Mouse (Mus musculus) liver, embryonic 14.5 days (tissue): ENCODE measurements around the gene Lsp1. TPM values are rescaled to one million over a fixed set of nuclear protein-coding genes. Genes with fewer than 3 reads are reported as not detected.

Source experiments
- ATAC-seq: fragments of 200-750 bp; cut with Nextera tagmentation; 2 replicates; pipeline ENCODE4 v1.8.0; 2017; ENCODE audit warnings: moderate number of reproducible peaks, mild to moderate bottlenecking, moderate library complexity; ENCODE audit not compliant: insufficient read depth
- DNase-seq, 3 experiments: peaks; one replicate each; pipeline ENCODE4 v3.0.0-alpha.2; 2012 to 2013; ENCODE audit warnings: low read depth in 3 of 3, low spot score in 3 of 3
- H3K27ac ChIP-seq: fragments of 300-500 bp; sonication (generic); 2 replicates; pipeline ENCODE4 v1.5.1; 2014; ENCODE audit warnings: moderate library complexity, mild to moderate bottlenecking, control low read depth, inconsistent platforms
- H3K27me3 ChIP-seq: fragments of 300-500 bp; sonication (generic); 2 replicates; pipeline ENCODE4 v1.6.1; 2014; ENCODE audit warnings: mild to moderate bottlenecking, low read length, moderate library complexity; ENCODE audit not compliant: control insufficient read depth, insufficient read depth
- H3K36me3 ChIP-seq: fragments of 300-500 bp; sonication (generic); replicated peaks from 2 replicates; pipeline ENCODE4 v1.6.1; 2014; ENCODE audit warnings: low read depth; ENCODE audit not compliant: control insufficient read depth, insufficient read depth
- H3K4me1 ChIP-seq, 2 experiments: fragments of 200-500 bp in 1 of 2; fragments of 300-500 bp in 1 of 2; sonication (generic) in 1 of 2; replicated peaks; 2 replicates each; pipeline ENCODE4 v1.6.1; 2012 to 2014; ENCODE audit warnings: antibody characterized with exemption in 1 of 2, inconsistent platforms in 1 of 2, low read length in 1 of 2; ENCODE audit not compliant: control insufficient read depth in 2 of 2, insufficient read depth in 2 of 2
- H3K4me2 ChIP-seq: fragments of 300-500 bp; sonication (generic); 2 replicates; pipeline ENCODE4 v1.6.1; 2014; ENCODE audit warnings: low read depth, mild to moderate bottlenecking, control low read depth, moderate library complexity
- H3K4me3 ChIP-seq, 2 experiments: fragments of 200-500 bp in 1 of 2; fragments of 300-500 bp in 1 of 2; sonication (generic) in 1 of 2; 2 replicates each; pipeline ENCODE4 v1.5.1; 2012 to 2014; ENCODE audit warnings: low read depth in 2 of 2, low read length in 2 of 2, mild to moderate bottlenecking in 2 of 2, control low read depth in 1 of 2, inconsistent platforms in 1 of 2, moderate library complexity in 1 of 2; ENCODE audit not compliant: insufficient read depth in 1 of 2
- H3K9ac ChIP-seq: fragments of 300-500 bp; sonication (generic); replicated peaks from 2 replicates; pipeline ENCODE4 v1.6.1; 2014; ENCODE audit warnings: mild to moderate bottlenecking, control low read depth, moderate library complexity
- H3K9me3 ChIP-seq: fragments of 300-500 bp; sonication (generic); 2 replicates; pipeline ENCODE4 v1.6.1; 2016; ENCODE audit warnings: low read length, mixed read lengths; ENCODE audit not compliant: control insufficient read depth
- CTCF ChIP-seq: IDR thresholded peaks from 2 replicates; pipeline ENCODE4 v1.5.1; 2016; ENCODE audit warnings: antibody characterized with exemption, low read depth, control low read depth
- EP300 ChIP-seq: IDR thresholded peaks from 2 replicates; pipeline ENCODE4 v1.6.1; 2016; ENCODE audit warnings: antibody characterized with exemption, low read depth
- WGBS: fragments of 180-500 bp; shearing (Covaris S2); extraction: QIAGEN DNeasy Blood & Tissue Kit; methylation state at CpG from one replicate; pipeline ENCODE4 v1.1.7; 2014; ENCODE audit not compliant: insufficient replicate concordance; 5-methylcytosine and 5-hydroxymethylcytosine counted together
- polyA plus RNA-seq, 2 experiments: library from polyadenylated mRNA; depleted of rRNA in 1 of 2; stranded (reverse) in 1 of 2; unstranded in 1 of 2; fragments of >200 nt; fragmentation: Nextera tagmentation in 1 of 2; extraction: Ambion mirVana in 1 of 2; gene quantifications; 2 replicates each; pipeline versions ENCODE4 v1.2.1 to v1.2.3; 2012 to 2014

The Lsp1 gene
- polyA plus RNA-seq, 2 experiments, result 13.3 to 15.2 TPM

GRCm38 (mm10) chr7:142437324-142437723 lies 23.3 kb upstream of the Lsp1 start:
- Histone ChIP-seq H3K36me3 (no peaks in the 10 kb centered on the region), H3K4me2 (no peak overlapping the region), H3K27ac (no peak overlapping the region), H3K9ac (no peak overlapping the region), H3K4me1 (peaks cover 0 to 3% of the 10 kb centered on the region in 2 experiments; a peak in 1 of 4 replicates), H3K9me3 (no peaks in the 10 kb centered on the region), H3K4me3 (no peak overlapping the region), H3K27me3 (no peaks in the 10 kb centered on the region)
- TF ChIP-seq CTCF, result peak; percentile 72
- no peak for TF ChIP-seq EP300
- no peak for DNase-seq
- 67% methylated on average over 5 of the region's 5 CpGs for WGBS
- ATAC-seq, result no peak

- no peaks in the 10 kb centered on the region for H3K36me3 ChIP-seq
- H3K4me1 ChIP-seq, result peaks cover 0 to 3% of the 10 kb centered on the region in 2 experiments; a peak in 1 of 4 replicates
- no peaks in the 10 kb centered on the region for H3K27me3 ChIP-seq
- no peak overlapping the region for H3K4me3 ChIP-seq
- no peak for DNase-seq
- TF ChIP-seq EP300 (no peak), CTCF (no peak)
- no peaks in the 10 kb centered on the region for H3K9me3 ChIP-seq
- no peak overlapping the region for H3K27ac ChIP-seq
- 73% methylated on average over 14 of the region's 14 CpGs for WGBS
- ATAC-seq, result no peak
- no peak overlapping the region for H3K4me2 ChIP-seq
- no peak overlapping the region for H3K9ac ChIP-seq
Measured at GRCm38 (mm10) chr7:142439966-142440365, 20.6 kb upstream of the Lsp1 start.

DNA sequence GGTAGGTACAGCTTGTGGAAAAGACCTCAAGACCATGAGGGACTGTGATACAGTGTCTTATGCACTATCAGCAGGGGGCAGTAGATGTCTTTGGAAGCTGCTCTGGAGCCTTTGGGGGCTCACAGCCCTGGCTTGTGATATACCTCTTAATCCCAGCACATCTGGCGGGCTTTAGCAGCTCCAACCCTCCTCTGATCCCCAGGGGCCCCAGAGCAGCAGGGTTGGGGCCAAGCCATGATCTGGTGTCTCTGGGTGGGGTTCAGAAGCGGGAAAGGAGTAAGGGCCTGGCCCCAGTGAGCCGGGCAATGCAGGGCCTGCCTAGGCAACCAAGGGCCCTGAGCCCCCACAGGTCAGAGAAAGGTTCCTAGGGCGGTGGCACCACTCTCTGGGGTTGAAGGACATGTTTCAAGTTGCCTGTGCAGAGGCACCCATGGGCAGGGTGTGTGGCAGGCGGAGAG lies 19.9 kb upstream of the Lsp1 start:
- peaks cover 0 to 3% of the 10 kb centered on the region in 2 experiments; a peak in 1 of 4 replicates for H3K4me1 ChIP-seq
- H3K36me3 ChIP-seq, result no peaks in the 10 kb centered on the region
- no peak overlapping the region for H3K9ac ChIP-seq
- TF ChIP-seq EP300, result no peak
- TF ChIP-seq CTCF, result peak; percentile 69
- H3K27ac ChIP-seq, result no peak overlapping the region
- no peak for DNase-seq
- H3K4me2 ChIP-seq, result no peak overlapping the region
- no peak for ATAC-seq
- no peak overlapping the region for H3K4me3 ChIP-seq
- H3K9me3 ChIP-seq, result no peaks in the 10 kb centered on the region
- no peaks in the 10 kb centered on the region for H3K27me3 ChIP-seq
- WGBS, result 48% methylated on average over 5 of the region's 5 CpGs

DNA sequence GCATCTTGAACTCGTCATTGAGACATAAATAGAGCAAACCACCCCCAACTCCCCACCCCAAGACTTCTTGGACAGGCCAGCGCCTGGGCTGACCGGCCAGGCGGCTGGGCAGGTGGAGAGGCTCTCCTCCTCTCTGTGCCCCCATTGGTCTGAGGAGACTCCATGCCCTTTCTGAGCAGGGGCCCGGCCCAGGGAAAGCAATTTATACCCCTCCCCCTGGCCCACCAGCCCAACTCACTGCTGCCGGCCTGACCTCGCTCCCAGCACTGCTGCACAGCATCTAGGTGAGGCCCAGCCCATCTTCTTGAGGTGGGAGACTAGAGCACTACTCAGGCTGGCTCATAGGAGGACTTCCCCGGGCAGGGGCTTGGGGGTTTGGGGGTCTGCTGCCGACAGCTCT lies 19.0 kb upstream of the Lsp1 start, which contains the start of gene Tnni2:
TSS of gene Tnni2 (plus strand) at position 224 of the 400 bp plus-strand sequence.
- peaks cover 0 to 3% of the 10 kb centered on the region in 2 experiments; a peak in 1 of 4 replicates for H3K4me1 ChIP-seq
- no peak within 1 kb of the TSS for H3K4me2 ChIP-seq
- no peak within 1 kb of the TSS for H3K4me3 ChIP-seq
- ATAC-seq, result no peak
- no peak for DNase-seq
- H3K9ac ChIP-seq, result no peak within 1 kb of the TSS
- H3K27ac ChIP-seq, result no peak within 1 kb of the TSS
- WGBS, result 64% methylated on average over 9 of the region's 9 CpGs
- no peaks in the 10 kb centered on the region for H3K27me3 ChIP-seq
- TF ChIP-seq CTCF (no peak), EP300 (no peak)
- no peaks in the 10 kb centered on the region for H3K36me3 ChIP-seq
- H3K9me3 ChIP-seq, result no peaks in the 10 kb centered on the region

DNA sequence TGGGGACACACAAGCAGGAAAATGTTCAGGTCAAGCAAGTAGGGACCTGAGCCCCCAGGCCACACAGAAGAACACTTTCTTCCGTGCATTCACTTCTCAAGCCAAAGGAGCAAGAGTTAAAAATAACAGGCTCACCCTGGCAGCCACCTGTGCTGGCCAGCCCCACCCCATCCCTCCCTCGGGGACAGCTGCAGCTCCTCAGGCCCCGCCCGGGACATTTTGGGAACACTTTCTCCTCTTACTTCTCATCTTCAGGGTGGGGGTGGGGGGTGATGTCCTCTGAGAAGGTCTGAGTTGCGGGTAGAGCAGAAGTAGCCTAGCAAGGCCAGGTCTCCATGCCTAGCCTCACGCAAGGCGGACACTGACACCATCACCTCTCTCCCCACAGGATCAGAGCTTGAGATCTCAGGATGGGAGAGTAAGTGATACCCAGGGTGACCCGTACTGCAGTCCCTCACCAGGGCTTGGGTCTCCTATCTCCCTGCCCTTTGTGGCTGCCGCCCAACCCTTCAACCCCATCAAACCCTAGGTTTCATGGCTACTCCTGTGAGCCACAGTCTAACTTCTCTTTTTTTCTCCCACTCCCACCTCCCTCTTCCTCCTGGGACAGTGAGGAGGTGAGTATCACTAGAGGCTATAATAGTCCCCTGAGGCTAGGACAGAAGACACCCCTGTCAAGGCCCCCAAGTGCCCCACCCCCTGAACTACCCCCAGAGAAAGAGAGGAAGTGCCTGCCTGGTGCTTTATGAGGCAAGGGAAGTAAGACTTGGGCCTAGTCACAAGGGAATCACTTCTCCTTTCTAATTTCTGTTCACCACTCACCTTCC lies 18.3 kb upstream of the Lsp1 start:
- whole genome bisulfite sequencing, result 37% methylated on average over 9 of the region's 9 CpGs
- Histone ChIP-seq H3K4me3 (no peak overlapping the region), H3K36me3 (no peaks in the 10 kb centered on the region), H3K4me2 (no peak overlapping the region), H3K9me3 (no peaks in the 10 kb centered on the region), H3K27me3 (no peaks in the 10 kb centered on the region), H3K4me1 (peaks cover 0 to 3% of the 10 kb centered on the region in 2 experiments; a peak in 1 of 4 replicates), H3K9ac (no peak overlapping the region), H3K27ac (no peak overlapping the region)
- ATAC-seq (peak; percentile 31; the same call in 1 of the 2 replicates), DNase-seq (no peak)
- TF ChIP-seq EP300 (no peak), CTCF (no peak)
